Mouse (Mus musculus): ENCODE results near the gene Stag1.

Gene Stag1

DNA sequence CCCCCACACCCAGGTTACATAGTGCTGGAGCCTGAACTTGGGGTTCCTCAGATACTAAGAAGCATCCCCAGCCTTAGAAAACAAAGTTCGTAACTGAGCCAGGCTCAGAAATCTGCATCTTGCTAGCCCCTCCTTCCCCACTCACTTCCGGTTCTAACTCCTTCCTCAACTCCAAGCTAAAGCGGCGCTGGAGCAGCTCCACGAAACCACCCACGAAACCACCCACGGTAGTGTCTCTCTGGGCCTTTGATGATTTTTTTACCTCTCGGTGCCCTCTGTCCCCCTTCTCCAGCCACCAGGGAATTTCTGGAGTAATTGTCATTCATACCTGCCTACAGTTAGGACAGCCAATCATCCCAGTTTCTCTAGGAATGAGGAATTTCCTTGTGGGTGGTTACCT lies at the start of gene Stag1:
TSS of gene Stag1 (plus strand) at position 253 of the 400 bp plus-strand sequence.
- DNase-seq (ENCODE audit: low read depth, low spot score), result no peak

DNA sequence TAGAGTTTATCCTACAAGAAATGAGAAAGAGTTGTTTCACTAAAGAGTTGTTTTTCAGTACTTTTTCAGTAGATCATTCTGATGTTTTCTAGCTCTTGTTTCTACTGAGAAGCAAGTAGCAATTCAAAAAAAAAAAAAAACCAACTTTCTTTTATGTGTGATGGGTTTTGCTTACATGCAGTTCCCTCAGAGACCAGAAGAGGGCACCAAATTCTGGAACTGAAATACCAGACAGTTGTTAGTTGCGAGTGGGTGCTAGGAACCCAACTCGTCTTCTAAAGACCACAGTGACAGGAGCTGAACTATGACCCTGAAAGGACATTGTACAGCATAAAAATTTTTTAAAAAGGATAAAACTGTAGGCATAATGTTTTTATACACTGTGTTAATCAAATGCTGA lies 49.3 kb upstream of the Stag1 start:
- DNase-seq (ENCODE audit: low read depth, low spot score), result peak; percentile 8

GRCm38 (mm10) chr9:100555686-100556085 lies 41.9 kb upstream of the Stag1 start:
- no peak for DNase-seq (ENCODE audit: low read depth, low spot score)

GRCm38 (mm10) chr9:100558023-100558573 lies 39.5 kb upstream of the Stag1 start:
- DNase-seq (ENCODE audit: low read depth, low spot score), result no peak

DNA sequence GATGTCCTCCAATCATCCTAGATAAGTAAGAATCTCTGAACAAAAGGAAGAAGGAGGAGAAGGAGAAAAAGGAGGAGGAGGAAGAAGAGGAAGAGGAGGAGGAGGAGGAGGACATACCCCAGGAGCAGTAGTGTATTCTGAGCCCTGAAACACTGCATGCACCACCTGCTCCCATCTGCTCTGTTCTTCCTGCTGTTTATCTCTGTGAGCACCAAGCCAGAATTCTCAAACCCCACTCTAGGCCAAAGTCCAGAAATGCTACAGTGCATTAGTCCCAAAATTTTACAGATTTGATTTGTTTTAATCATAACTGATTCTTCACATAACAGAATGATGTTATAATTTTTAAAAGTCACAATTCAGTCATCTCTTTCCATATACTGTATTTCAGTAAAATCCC lies 38.6 kb upstream of the Stag1 start:
- DNase-seq (ENCODE audit: low read depth, low spot score), result no peak

DNA sequence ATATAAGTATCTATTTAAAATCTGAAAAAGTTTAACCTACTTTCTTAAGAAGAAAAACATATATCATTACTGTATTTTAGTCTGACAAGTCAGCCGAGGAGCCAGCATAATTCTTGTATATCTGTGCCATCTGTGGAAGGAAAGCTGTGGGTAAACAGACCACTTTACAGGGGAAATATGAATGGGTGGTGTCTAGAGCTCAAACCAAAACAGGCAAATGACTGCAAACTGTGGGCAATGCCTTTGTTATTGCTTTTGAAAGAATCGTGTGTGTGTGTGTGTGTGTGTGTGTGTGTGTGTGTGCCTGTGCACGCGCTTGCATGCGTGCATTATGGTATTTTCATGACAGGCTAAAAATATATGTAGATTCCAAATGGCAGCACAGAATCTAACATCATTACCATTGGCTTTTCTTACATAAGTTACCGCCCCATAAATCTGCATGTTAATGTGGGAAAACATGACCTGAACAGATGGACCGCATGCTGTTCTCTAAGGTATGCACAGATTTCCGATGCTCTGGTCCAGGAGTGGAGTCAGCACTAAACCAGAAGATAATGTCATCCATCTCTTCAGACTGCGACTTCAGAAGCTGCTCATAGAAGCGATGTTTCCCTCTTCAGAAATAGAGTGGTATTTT lies 37.2 kb upstream of the Stag1 start:
- no peak for DNase-seq (ENCODE audit: low read depth, low spot score)

- DNase-seq (ENCODE audit: low read depth, low spot score), result no peak
Observed at GRCm38 (mm10) chr9:100569798-100570625, 27.6 kb upstream of the Stag1 start.

DNA sequence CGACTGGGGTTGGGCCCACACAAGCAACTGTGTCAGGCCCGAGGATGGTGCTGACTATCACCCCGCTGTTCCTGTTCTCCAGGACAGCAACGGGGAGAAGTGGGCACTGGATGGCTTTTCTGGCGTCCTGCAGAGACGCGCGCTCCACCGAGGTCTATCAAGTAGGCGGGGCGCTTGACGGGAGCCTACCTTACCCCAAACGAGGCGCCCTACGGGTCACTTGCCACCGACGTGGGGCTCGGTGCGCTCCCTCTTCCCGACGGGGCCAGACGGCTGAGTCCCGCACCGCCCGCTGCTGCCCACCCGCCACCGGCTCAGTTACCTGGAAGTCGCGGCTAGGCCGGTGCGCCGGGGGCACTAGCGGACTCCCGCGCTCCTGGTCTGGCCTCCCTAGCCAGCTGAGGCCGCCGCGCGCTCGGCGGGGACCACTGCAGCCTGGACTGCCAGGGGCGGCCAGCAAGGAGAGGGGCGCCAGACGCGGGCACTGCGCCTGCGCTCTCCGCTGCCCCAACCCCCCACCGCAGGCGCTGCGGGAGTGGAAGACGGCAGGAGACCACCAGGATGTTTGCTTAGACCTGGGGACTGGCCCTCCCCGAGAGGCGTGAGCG lies 26.9 kb upstream of the Stag1 start, which contains the start of gene Slc35g2:
TSS of gene Slc35g2 (minus strand) at position 465 of the 608 bp plus-strand sequence.
- peak; percentile 61 for DNase-seq (ENCODE audit: low read depth, low spot score)

DNA sequence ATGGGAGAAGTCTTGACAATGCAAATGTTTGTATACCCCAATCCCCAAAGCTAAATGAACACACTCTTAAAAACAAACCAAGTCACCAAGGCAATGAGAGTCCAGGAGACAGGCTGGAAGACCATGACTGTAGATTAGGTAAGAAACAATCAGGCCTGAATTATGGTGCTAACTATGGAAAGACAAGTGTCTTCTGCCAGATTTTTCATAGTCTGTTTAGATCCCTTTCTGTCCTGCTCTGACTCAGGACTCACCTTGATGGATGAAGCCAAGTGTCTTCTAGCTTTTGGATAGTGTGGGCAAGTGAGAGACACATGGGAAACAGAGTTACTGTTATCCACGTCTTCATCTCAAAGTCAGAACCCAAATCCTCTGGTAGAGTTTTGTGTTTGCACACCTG lies 26.1 kb upstream of the Stag1 start:
- DNase-seq (ENCODE audit: low read depth, low spot score), result no peak

DNA sequence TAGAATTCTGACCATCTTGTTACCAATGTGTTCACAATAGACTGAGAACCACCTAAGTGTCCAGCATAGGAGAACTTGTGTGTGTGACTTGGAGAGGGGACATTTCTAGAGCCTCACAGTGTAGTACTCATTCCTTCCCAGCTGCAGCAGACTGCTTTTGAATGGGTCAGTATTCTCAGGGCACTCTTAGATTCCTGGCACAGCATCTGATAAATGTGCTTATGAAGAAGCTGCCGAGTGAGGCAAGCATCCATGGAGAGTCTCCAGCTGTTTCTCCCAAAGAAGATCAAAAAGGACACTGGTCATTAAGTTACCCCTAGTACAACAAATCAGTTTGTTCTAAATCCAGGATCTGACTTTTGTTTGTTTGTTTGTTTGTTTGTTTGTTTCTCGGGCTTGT lies 24.3 kb upstream of the Stag1 start:
- no peak for DNase-seq (ENCODE audit: low read depth, low spot score)

- no peak for DNase-seq (ENCODE audit: low read depth, low spot score)
Observed at GRCm38 (mm10) chr9:100573942-100574341, 23.7 kb upstream of the Stag1 start.

- no peak for DNase-seq (ENCODE audit: low read depth, low spot score)
Observed at GRCm38 (mm10) chr9:100580196-100580740, 17.3 kb upstream of the Stag1 start.

DNA sequence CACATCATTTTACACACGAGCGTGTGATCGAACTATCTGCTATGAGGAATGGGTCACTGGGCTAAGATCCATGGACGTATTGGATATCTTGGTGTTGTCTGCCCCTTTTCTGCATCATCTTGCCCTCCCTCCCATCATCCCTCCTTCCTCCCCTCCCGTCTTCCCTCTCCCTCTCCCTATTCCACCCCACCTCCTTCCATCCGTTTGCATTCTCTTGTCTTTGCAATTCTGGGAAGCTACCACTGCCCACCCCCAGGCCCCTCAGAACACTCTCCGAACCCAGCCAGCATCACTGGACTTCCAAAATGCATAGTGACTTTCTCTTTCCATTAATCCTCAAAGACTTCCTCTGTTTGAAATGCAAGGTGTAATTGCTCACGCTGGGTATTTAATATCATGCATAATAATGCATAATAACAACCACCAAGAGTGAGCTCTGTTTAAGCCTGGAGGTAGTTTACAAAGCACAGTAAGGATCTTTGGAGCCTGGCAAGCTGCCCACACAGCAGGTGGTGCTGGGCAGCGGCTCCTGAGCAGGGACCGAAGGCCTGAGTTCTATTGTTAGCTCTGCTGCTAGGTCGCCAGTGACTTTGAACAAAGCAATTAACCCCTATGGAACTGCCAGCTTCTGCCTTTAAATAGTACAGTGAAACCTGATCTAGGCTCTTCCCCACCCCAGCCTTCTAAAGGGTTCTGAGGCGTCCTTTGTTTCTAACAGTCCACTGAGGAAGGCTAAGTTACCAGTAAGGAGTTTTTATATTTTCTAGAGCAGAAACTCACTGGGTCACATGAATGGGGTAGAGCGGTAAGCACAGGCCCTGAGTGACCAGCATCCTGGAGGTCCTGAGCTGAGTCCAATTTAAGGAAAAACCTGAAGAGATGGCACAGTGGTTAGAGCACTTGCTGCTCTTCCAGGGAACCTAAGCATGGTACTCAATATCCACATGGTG lies 15.8 kb upstream of the Stag1 start:
- no peak for DNase-seq (ENCODE audit: low read depth, low spot score)

- no peak for DNase-seq (ENCODE audit: low read depth, low spot score)
Observed at GRCm38 (mm10) chr9:100582883-100583575, 14.6 kb upstream of the Stag1 start.

DNA sequence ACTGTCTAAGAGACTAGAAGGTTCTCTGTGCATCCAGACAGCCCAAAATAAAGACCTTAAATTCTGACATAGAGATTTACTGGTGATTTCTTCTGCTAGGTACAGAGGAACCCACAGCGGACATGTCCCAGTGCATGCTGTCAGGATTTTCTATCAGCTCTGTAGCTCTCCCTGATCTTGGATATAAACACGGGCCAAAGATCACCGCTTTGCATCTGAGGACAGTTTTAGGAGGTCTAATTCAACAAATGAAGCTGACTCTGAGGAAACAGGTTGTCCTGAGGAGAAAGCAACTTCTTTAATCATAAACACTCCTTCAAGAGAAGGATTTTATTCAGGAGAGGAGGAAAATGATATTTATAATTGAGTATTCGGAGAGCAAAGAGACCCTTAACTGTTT lies 13.6 kb upstream of the Stag1 start:
- DNase-seq (ENCODE audit: low read depth, low spot score), result no peak

DNA sequence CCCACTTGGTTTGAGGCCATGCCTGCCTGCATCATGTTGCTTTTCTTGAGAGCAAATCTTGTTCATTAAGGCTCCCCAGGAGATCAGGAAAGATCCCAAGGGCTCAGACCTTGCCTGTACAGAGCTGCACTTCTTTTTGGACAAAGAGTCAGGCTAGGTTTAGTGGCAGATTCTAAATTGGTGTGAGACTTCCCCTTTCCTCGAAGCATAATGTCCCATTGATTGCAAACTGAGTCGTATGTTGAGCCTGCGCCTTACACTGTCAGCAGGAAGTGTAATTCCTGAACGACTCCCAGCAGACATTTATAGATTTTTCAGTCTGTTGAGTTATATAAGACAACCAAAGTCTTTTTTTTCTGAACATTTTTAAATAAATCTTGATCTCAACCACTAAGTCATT lies 7.1 kb upstream of the Stag1 start:
- no peak for DNase-seq (ENCODE audit: low read depth, low spot score)

- DNase-seq (ENCODE audit: low read depth, low spot score), result no peak
Observed at GRCm38 (mm10) chr9:100596317-100596716, 1.3 kb upstream of the Stag1 start.

DNA sequence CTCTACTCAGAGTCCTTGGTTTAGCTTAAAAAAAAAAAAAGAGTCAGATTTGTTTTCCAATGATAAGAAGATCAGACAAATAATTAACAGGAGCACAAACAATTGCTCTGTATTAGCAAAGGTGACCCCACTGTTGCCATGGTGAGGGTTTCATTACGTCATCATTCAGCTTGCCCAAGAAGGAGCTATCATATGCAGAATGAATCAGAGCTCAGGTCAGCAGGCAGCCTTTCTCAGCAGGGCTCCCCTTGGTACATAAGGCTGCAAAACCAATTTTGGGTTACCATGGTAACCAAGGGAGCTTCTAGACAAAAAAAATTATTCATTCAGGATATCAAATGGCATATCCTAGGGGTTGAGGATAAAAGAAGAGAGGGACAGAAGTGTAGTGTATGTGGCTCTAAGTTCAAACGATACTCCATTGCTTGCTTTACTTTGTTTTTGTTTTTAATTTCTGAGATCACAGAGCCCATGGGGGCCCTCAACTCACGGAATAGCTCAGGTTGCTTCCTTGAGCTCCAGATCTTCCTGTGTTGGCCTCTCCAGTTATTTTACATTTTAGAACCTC lies 2.2 kb downstream of the Stag1 start:
- DNase-seq (ENCODE audit: low read depth, low spot score), result no peak

DNA sequence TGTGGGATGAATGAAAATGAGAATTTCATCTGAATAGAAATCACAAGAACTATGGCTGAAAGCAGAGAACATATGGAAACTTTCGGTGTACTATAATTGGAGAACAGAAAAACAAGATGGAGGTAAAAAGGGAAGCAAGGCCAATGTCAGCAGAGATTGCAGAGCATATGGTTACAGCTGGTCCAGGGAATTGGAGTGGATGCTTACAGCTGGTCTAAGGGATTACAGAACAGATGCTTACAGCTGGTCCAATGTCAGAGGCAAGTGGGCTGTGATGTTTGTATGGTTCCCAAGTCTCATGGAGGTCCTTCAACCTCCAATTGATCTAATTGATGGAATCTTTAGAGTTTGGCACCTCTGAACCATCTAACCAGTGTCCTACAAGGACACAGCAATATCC lies 4.5 kb downstream of the Stag1 start:
- DNase-seq (ENCODE audit: low read depth, low spot score), result no peak

- no peak for DNase-seq (ENCODE audit: low read depth, low spot score)
Observed at GRCm38 (mm10) chr9:100603156-100603555, 5.6 kb downstream of the Stag1 start.

Measured in retina, postnatal 7 days (tissue).